Mouse (Mus musculus): Measurements from ENCODE around the gene Aadacl3. TPM values are rescaled to one million over a fixed set of nuclear protein-coding genes. Genes with fewer than 3 reads are reported as not detected.

The Aadacl3 gene
- total and polyA plus RNA-seq, 3 experiments: not detected

DNA sequence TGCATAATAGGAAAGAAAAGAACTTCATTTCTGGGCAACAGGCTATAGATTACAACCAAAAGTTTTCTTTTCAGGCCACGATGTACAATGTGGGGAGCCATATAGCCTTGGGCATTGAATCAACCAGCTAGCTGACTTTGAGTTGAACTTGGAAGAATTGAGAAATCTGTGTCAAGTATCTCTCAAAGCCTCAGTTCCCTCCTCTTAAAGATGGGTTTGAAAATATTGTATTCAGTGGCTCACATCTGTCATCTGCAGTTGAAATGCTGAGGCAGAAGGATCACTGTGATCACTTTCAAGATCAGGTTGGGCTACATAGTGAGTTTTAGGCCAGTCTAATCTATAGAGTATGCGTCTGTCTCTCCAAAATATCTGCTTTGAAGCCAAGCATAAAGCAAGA lies 10.3 kb downstream of the Aadacl3 start, which contains the start of gene Gm9944 (continued):
- TF ChIP-seq EP300 (IDR thresholded peaks at IDR 0.05; ENCODE audit: low read depth in 1 of 2, low read length in 2 of 2) (no peak), KAT2A (conservative IDR thresholded peaks at IDR 0.05; ENCODE audit: low read depth, low read length) (no peak), ZNF384 (IDR thresholded peaks at IDR 0.05; ENCODE audit: low read depth, low read length) (no peak)

DNA sequence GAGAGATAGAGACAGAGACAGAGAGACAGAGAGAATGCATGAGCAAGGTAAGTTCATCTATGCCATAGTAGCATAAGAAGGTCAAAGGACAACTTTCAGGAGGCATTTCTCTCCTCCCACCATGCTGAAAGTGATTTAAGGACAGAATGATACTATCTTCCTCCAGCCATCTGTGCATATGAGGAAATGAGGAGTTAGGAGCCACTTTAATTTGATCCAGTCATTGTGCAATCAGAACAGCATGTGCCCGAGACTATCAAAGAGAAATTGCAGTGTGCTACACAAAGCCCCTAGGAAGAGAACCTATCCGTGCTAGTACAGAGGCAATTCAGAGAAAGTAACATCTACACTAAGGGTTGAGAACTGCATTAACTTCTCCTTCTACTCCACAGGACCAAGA lies 15.0 kb downstream of the Aadacl3 start:
- TF ChIP-seq MAFK (IDR thresholded peaks at IDR 0.05; ENCODE audit: borderline replicate concordance, low read depth, low read length): no peak
- TF ChIP-seq RAD21 (IDR thresholded peaks at IDR 0.05; ENCODE audit: low read depth, low read length): no peak
- TF ChIP-seq ZNF384 (IDR thresholded peaks at IDR 0.05; ENCODE audit: low read depth, low read length): no peak
- no peak for TF ChIP-seq TCF12 (IDR thresholded peaks at IDR 0.05; ENCODE audit: low read depth, low read length)
- TF ChIP-seq CHD1 (IDR thresholded peaks at IDR 0.05; ENCODE audit: low read depth, low read length): no peak
- no peak for TF ChIP-seq GATA1 (IDR thresholded peaks at IDR 0.05; ENCODE audit: low read depth, low read length)
- TF ChIP-seq E2F4 (IDR thresholded peaks at IDR 0.05; ENCODE audit: borderline replicate concordance, low read depth, low read length): no peak
- no peak for TF ChIP-seq POLR2AphosphoS5 (IDR thresholded peaks at IDR 0.05; ENCODE audit: borderline replicate concordance, low read depth, low read length)
- TF ChIP-seq NRF1 (IDR thresholded peaks at IDR 0.05; ENCODE audit: insufficient read depth, low read depth, low read length, poor library complexity, severe bottlenecking): no peak
- TF ChIP-seq RCOR1 (IDR thresholded peaks at IDR 0.05; ENCODE audit: low read depth, low read length): no peak
- TF ChIP-seq HCFC1 (IDR thresholded peaks at IDR 0.05; ENCODE audit: low read depth, low read length): no peak
- no peak for TF ChIP-seq POLR2A (IDR thresholded peaks at IDR 0.05; ENCODE audit: control insufficient read depth in 1 of 2, insufficient read depth in 1 of 2, low read depth in 1 of 2, low read length in 2 of 2, poor library complexity in 1 of 2)
- no peak for TF ChIP-seq NELFE (IDR thresholded peaks at IDR 0.05; ENCODE audit: low read depth, low read length)
- no peak for TF ChIP-seq USF1 (IDR thresholded peaks at IDR 0.05; ENCODE audit: low read depth, low read length)
- no peak for TF ChIP-seq MYB (IDR thresholded peaks at IDR 0.05; ENCODE audit: low read depth, low read length)
- TF ChIP-seq ZC3H11A (IDR thresholded peaks at IDR 0.05; ENCODE audit: low read depth, low read length): no peak
- H3K4me3 ChIP-seq (ENCODE audit: control insufficient read depth in 1 of 2, insufficient read depth in 1 of 2, low read depth in 2 of 2, low read length in 2 of 2): no peak overlapping the region
- no peak for DNase-seq (ENCODE audit: low read depth, low spot score)
- no peak overlapping the region for H3K9ac ChIP-seq (ENCODE audit: control insufficient read depth, low read depth, low read length, poor library complexity, severe bottlenecking)
- H3K27ac ChIP-seq (ENCODE audit: control insufficient read depth, low read depth, low read length): no peak overlapping the region
- no peaks in the 10 kb centered on the region for H3K27me3 ChIP-seq (ENCODE audit: control insufficient read depth in 1 of 2, insufficient read depth in 2 of 2, low read length in 2 of 2)
- no peaks in the 10 kb centered on the region for H3K36me3 ChIP-seq (ENCODE audit: control insufficient read depth in 1 of 2, insufficient read depth in 2 of 2, low read length in 2 of 2)
- no peaks in the 10 kb centered on the region for H3K4me1 ChIP-seq (ENCODE audit: control insufficient read depth in 1 of 2, insufficient read depth in 2 of 2, low read length in 2 of 2)
- H3K9me3 ChIP-seq (replicated peaks; ENCODE audit: insufficient read depth, low read length): no peaks in the 10 kb centered on the region
- no peaks in the 10 kb centered on the region for H3K79me2 ChIP-seq (ENCODE audit: control insufficient read depth, insufficient read depth, low read length, poor library complexity)

DNA sequence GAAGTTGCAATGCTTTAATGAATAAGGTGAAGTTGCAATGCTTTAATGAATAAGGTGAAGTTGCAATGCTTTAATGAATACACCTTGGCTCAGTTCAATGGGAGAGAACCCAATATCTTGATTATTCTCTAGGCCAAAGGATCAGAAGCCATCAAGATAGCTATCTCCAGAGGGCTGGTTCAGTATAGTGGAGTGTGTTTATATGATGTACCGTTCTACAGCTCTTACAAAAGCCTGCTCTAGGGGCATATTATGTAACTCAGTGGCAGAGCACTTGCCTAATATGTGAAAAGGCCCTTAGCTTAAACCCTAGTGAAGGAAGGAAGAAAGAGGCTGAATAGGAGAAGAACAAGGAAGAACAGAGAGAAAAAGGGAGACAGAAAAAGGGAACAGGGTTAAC lies 22.0 kb downstream of the Aadacl3 start:
- Histone ChIP-seq H3K36me3 (ENCODE audit: control insufficient read depth in 1 of 2, insufficient read depth in 2 of 2, low read length in 2 of 2) (no peaks in the 10 kb centered on the region), H3K4me1 (ENCODE audit: control insufficient read depth in 1 of 2, insufficient read depth in 2 of 2, low read length in 2 of 2) (no peaks in the 10 kb centered on the region), H3K27ac (ENCODE audit: control insufficient read depth, low read depth, low read length) (no peak overlapping the region), H3K9ac (ENCODE audit: control insufficient read depth, low read depth, low read length, poor library complexity, severe bottlenecking) (no peak overlapping the region), H3K79me2 (ENCODE audit: control insufficient read depth, insufficient read depth, low read length, poor library complexity) (no peaks in the 10 kb centered on the region), H3K27me3 (ENCODE audit: control insufficient read depth in 1 of 2, insufficient read depth in 2 of 2, low read length in 2 of 2) (no peaks in the 10 kb centered on the region), H3K4me3 (ENCODE audit: control insufficient read depth in 1 of 2, insufficient read depth in 1 of 2, low read depth in 2 of 2, low read length in 2 of 2) (no peak overlapping the region), H3K9me3 (replicated peaks; ENCODE audit: insufficient read depth, low read length) (no peaks in the 10 kb centered on the region)
- DNase-seq (ENCODE audit: low read depth, low spot score): no peak
- TF ChIP-seq POLR2A (IDR thresholded peaks at IDR 0.05; ENCODE audit: control insufficient read depth in 1 of 2, insufficient read depth in 1 of 2, low read depth in 1 of 2, low read length in 2 of 2, poor library complexity in 1 of 2): no peak
- no peak for TF ChIP-seq GATA1 (IDR thresholded peaks at IDR 0.05; ENCODE audit: low read depth, low read length)
- TF ChIP-seq TAL1 (IDR thresholded peaks at IDR 0.05; ENCODE audit: low read length): no peak
- no peak for TF ChIP-seq ZNF384 (IDR thresholded peaks at IDR 0.05; ENCODE audit: low read depth, low read length)
- TF ChIP-seq MYB (IDR thresholded peaks at IDR 0.05; ENCODE audit: low read depth, low read length): no peak
- TF ChIP-seq GABPA (IDR thresholded peaks at IDR 0.05; ENCODE audit: low read depth, low read length): no peak
- no peak for TF ChIP-seq JUND (IDR thresholded peaks at IDR 0.05; ENCODE audit: low read depth, low read length)
- TF ChIP-seq RAD21 (IDR thresholded peaks at IDR 0.05; ENCODE audit: low read depth, low read length): no peak
- no peak for TF ChIP-seq KAT2A (conservative IDR thresholded peaks at IDR 0.05; ENCODE audit: low read depth, low read length)
- TF ChIP-seq CHD1 (IDR thresholded peaks at IDR 0.05; ENCODE audit: low read depth, low read length): no peak
- no peak for TF ChIP-seq BHLHE40 (IDR thresholded peaks at IDR 0.05; ENCODE audit: borderline replicate concordance, low read depth, low read length)
- TF ChIP-seq CHD2 (IDR thresholded peaks at IDR 0.05; ENCODE audit: low read length): no peak
- no peak for TF ChIP-seq NRF1 (IDR thresholded peaks at IDR 0.05; ENCODE audit: insufficient read depth, low read depth, low read length, poor library complexity, severe bottlenecking)
- TF ChIP-seq TCF12 (IDR thresholded peaks at IDR 0.05; ENCODE audit: low read depth, low read length): no peak
- no peak for TF ChIP-seq USF1 (IDR thresholded peaks at IDR 0.05; ENCODE audit: low read depth, low read length)
- TF ChIP-seq HCFC1 (IDR thresholded peaks at IDR 0.05; ENCODE audit: low read depth, low read length): no peak

Data from MEL (cell line).